Mouse (Mus musculus) neural tube, embryonic 12.5 days (tissue): ENCODE data around the gene Itga10. TPM values are rescaled to one million over a fixed set of nuclear protein-coding genes. Genes with fewer than 3 reads are reported as not detected.
"Not testable (repeated sequence)": the region's sequence is repeated elsewhere in the genome, so short reads cannot be mapped to it uniquely, and the experiment has no call there.

ENCODE experiments used
- ATAC-seq: fragments of 200-750 bp; cut with Nextera tagmentation; 2 replicates; pipeline ENCODE4 v1.8.0; 2017; ENCODE audit warnings: low read depth, mild to moderate bottlenecking, moderate TSS enrichment, moderate library complexity; ENCODE audit not compliant: low FRiP score
- H3K27ac ChIP-seq: fragments of 300-500 bp; sonication (generic); 2 replicates; pipeline ENCODE4 v1.5.1; 2016
- H3K27me3 ChIP-seq: fragments of 300-500 bp; sonication (generic); replicated peaks from 2 replicates; pipeline ENCODE4 v1.6.1; 2016; ENCODE audit warnings: mild to moderate bottlenecking
- H3K36me3 ChIP-seq: fragments of 300-500 bp; sonication (generic); 2 replicates; pipeline ENCODE4 v1.6.1; 2016; ENCODE audit warnings: mild to moderate bottlenecking
- H3K4me1 ChIP-seq: fragments of 300-500 bp; sonication (generic); 2 replicates; pipeline ENCODE4 v1.6.1; 2016
- H3K4me2 ChIP-seq: fragments of 300-500 bp; sonication (generic); replicated peaks from 2 replicates; pipeline ENCODE4 v1.6.1; 2016; ENCODE audit warnings: mild to moderate bottlenecking
- H3K4me3 ChIP-seq: fragments of 300-500 bp; sonication (generic); 2 replicates; pipeline ENCODE4 v1.5.1; 2016
- H3K9ac ChIP-seq: fragments of 300-500 bp; sonication (generic); 2 replicates; pipeline ENCODE4 v1.6.1; 2016; ENCODE audit warnings: mild to moderate bottlenecking
- H3K9me3 ChIP-seq: fragments of 300-500 bp; sonication (generic); 2 replicates; pipeline ENCODE4 v1.6.1; 2016; ENCODE audit warnings: mild to moderate bottlenecking
- WGBS: fragments of 180-500 bp; shearing (Covaris S2); methylation state at CpG from one replicate; pipeline ENCODE4 v1.1.7; 2016; 5-methylcytosine and 5-hydroxymethylcytosine counted together
- polyA plus RNA-seq: library from polyadenylated mRNA; unstranded; fragments of >200 nt; fragmentation: Nextera tagmentation; extraction: Ambion mirVana; gene quantifications from 2 replicates; pipeline ENCODE4 v1.2.1, GENCODE M21; 2016

Itga10 gene
- polyA plus RNA-seq, 1 experiment from 2014 or later = 0.90 TPM

DNA sequence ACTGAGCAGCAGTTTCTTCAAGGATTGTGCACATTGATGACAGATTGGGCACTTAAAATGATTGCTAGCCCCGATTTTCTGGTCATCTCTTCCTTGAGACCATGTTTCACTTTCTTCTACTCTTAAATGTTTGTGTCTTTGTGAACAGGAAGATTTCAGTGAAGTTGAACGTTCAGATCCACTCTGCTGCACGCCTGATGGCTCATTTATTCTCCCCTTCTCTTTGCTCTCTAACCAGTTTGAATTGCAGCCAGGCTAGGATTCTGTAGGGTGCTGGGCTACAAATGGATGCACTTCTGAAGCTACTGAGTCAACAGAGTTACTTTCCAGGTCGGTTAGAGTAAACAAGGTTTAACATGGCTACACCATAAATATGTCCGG, 42.7 kb upstream of the Itga10 start:
- H3K27ac ChIP-seq = peak overlapping the region; percentile 51
- 36% methylated on average over 5 of the region's 5 CpGs for WGBS
- H3K27me3 ChIP-seq = peaks cover 7% of the 10 kb centered on the region; the same call in 1 of the 2 replicates
- H3K4me1 ChIP-seq = peaks cover 63% of the 10 kb centered on the region
- no peak for ATAC-seq
- H3K4me3 ChIP-seq = peak overlapping the region; percentile 86
- no peaks in the 10 kb centered on the region for H3K9me3 ChIP-seq
- H3K4me2 ChIP-seq = peak overlapping the region; percentile 76
- H3K36me3 ChIP-seq = peaks cover 8% of the 10 kb centered on the region; the same call in 1 of the 2 replicates
- peak overlapping the region; percentile 95 for H3K9ac ChIP-seq

DNA sequence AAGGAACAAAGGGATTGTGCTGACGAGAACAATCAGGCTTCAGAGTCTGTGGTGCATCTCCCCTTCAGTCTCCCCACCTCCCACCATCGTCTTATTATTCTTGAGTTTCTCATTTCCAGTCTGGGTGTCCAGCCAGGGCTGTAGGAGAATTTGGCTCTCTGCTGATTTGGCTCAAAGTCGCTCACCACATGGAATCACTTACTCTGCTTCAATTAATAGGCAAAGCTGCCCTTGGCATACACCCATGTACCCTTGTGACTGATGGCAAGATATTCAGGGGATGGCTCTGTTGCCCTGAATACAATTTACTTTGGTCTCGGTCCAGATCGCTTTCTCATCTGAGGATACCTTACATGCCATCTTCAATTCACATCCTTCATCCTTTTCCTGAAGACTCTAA, 42.1 kb upstream of the Itga10 start:
- H3K27ac ChIP-seq = no peak overlapping the region
- peaks cover 57% of the 10 kb centered on the region for H3K4me1 ChIP-seq
- H3K36me3 ChIP-seq = peaks cover 8% of the 10 kb centered on the region; the same call in 1 of the 2 replicates
- H3K9me3 ChIP-seq = no peaks in the 10 kb centered on the region
- peak overlapping the region; percentile 76 for H3K4me2 ChIP-seq
- peaks cover 7% of the 10 kb centered on the region; the same call in 1 of the 2 replicates for H3K27me3 ChIP-seq
- peak overlapping the region; percentile 95 for H3K9ac ChIP-seq
- peak overlapping the region; percentile 86; the same call in 1 of the 2 replicates for H3K4me3 ChIP-seq
- ATAC-seq = no peak
- 58% methylated on average over 5 of the region's 5 CpGs for WGBS

DNA sequence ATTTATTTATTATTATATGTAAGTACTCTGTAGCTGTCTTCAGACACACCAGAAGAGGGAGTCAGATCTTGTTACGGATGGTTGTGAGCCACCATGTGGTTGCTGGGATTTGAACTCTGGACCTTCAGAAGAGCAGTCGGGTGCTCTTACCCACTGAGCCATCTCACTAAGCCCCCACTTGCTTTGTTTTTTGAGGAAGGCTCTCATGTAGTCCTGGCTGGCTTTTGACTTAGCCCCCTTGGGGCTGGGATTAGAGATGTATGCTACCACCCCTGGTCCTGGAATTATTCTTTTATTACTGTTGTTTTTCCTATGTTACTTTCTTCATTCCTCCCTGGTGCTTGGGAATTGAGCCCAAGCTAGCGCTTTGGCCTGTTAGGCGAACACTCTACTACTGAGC, 39.4 kb upstream of the Itga10 start:
- H3K9me3 ChIP-seq, H3K27ac ChIP-seq, ATAC-seq, H3K27me3 ChIP-seq, H3K4me3 ChIP-seq, H3K9ac ChIP-seq, H3K36me3 ChIP-seq, H3K4me2 ChIP-seq: not testable (repeated sequence)
- H3K4me1 ChIP-seq = peaks cover 39% of the 10 kb centered on the region
- 92% methylated on average over 4 of the region's 4 CpGs for WGBS

GRCm38 (mm10) chr3:96606618-96607017, 38.8 kb upstream of the Itga10 start:
- no peak overlapping the region for H3K4me2 ChIP-seq
- no peak for ATAC-seq
- no peak overlapping the region for H3K27ac ChIP-seq
- no peaks in the 10 kb centered on the region for H3K9me3 ChIP-seq
- H3K9ac ChIP-seq = no peak overlapping the region
- H3K4me3 ChIP-seq = no peak overlapping the region
- peaks cover 8% of the 10 kb centered on the region; the same call in 1 of the 2 replicates for H3K36me3 ChIP-seq
- 84% methylated on average over 4 of the region's 4 CpGs for WGBS
- peaks cover 39% of the 10 kb centered on the region for H3K4me1 ChIP-seq
- H3K27me3 ChIP-seq = no peaks in the 10 kb centered on the region

DNA sequence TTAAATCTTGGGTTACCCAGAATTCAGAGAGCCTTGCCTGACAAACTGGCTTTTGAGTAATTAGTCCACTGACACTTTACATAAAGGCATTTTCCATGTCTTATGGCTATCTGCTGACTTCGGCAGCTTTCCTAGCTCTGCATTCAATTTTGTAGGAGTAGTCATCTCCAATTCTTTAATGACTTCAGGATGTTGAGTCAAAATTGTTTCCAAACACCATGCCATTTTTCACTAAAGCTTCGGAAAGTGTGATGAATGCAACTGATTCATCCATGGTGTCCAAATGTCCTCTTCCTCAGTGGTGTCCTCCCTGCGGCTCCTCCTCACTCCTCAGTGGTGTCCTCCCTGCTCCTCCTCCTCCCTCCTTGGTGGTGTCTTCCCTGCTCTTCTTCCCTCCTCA, 27.4 kb upstream of the Itga10 start:
- no peaks in the 10 kb centered on the region for H3K9me3 ChIP-seq
- H3K27ac ChIP-seq = no peak overlapping the region
- WGBS = 90% methylated on average over 3 of the region's 3 CpGs
- H3K9ac ChIP-seq = no peak overlapping the region
- no peak overlapping the region for H3K4me2 ChIP-seq
- peaks cover 75% of the 10 kb centered on the region for H3K36me3 ChIP-seq
- H3K4me1 ChIP-seq = no peaks in the 10 kb centered on the region
- H3K27me3 ChIP-seq = no peaks in the 10 kb centered on the region
- no peak overlapping the region for H3K4me3 ChIP-seq
- ATAC-seq = no peak

DNA sequence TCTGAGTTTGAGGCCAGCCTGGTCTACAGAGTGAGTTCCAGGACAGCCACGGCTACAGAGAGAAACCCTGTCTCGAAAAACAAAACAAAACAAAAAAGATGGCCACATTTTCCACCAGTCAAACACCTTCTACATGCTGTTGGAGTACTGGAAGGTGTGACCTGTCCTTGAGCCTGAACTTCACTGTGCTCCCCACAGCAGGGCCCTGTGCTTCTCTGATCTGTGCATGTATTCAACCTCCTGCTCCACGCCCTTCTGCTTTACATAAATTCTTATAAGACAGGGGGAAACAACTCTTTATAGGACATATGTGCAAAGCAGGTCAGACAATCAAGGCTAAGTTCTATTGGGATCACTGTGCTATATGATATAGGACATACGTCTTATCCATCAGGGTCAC, 22.2 kb upstream of the Itga10 start:
- Histone ChIP-seq H3K9me3 (no peaks in the 10 kb centered on the region), H3K36me3 (peaks cover 67% of the 10 kb centered on the region), H3K4me1 (no peaks in the 10 kb centered on the region), H3K27me3 (no peaks in the 10 kb centered on the region), H3K27ac (no peak overlapping the region), H3K9ac (no peak overlapping the region), H3K4me3 (no peak overlapping the region), H3K4me2 (no peak overlapping the region)
- ATAC-seq = no peak
- WGBS = 92% methylated on average over 4 of the region's 4 CpGs

- H3K27ac ChIP-seq = no peak within 1 kb of the TSS
- H3K4me3 ChIP-seq = peak within 1 kb of the TSS; percentile 64
- 1% methylated on average over 48 of the region's 48 CpGs for WGBS
- peak within 1 kb of the TSS; percentile 86 for H3K4me2 ChIP-seq
- peak; percentile 95 for ATAC-seq
- peaks cover 12% of the 10 kb centered on the region for H3K4me1 ChIP-seq
- peak within 1 kb of the TSS; percentile 79 for H3K9ac ChIP-seq
- H3K27me3 ChIP-seq = no peaks in the 10 kb centered on the region
- H3K9me3 ChIP-seq = no peaks in the 10 kb centered on the region
- H3K36me3 ChIP-seq = peaks cover 32% of the 10 kb centered on the region
Observed at GRCm38 (mm10) chr3:96629729-96630600, 15.4 kb upstream of the Itga10 start, which contains the start of gene Rbm8a. Gene Rbm8a (plus strand): TSS chr3:96629933.

DNA sequence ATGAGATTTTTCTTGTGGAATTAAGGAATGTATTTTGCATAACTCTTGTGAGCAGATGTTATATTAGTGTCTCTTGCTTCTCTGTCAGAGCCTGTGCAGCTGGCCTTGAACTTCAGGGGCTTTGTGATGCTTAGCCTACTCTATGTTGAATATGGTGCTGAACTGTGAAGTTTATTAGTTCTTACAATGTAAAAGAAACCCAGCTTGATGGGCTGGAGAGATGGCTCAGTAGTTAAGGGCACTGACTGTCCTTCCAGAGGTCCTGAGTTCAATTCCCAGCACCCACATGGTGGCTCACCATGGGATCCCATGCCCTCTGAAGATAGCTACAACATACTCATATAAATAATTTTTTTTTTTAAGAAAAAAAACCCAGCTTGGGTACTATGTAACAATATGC, 13.3 kb upstream of the Itga10 start:
- Histone ChIP-seq H3K9ac (no peak overlapping the region), H3K27me3 (no peaks in the 10 kb centered on the region), H3K4me3 (no peak overlapping the region), H3K4me1 (peaks cover 24% of the 10 kb centered on the region), H3K36me3 (peaks cover 29% of the 10 kb centered on the region), H3K4me2 (no peak overlapping the region), H3K27ac (no peak overlapping the region), H3K9me3 (no peaks in the 10 kb centered on the region)
- no peak for ATAC-seq

DNA sequence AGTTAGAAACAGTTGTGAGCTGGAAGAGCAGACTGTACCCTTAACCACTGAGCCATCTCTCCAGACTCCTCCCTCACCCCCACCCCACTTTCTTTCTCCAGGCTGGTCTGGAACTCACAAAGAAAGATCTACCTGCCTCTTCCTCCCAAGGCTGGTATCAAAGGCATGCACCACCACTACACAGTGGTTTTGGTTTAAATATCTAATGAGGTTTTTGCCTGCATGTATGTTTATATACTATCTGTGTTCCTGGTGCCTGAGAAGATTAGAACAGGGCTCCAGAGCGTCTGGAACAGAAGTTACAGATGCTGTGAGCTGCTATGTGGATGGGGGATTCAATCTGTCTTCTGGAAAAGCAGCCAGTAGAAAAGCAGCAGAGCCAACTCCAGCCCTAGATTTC, 11.4 kb upstream of the Itga10 start:
- Histone ChIP-seq H3K27ac (no peak overlapping the region), H3K4me1 (peaks cover 24% of the 10 kb centered on the region), H3K4me3 (no peak overlapping the region), H3K9ac (no peak overlapping the region), H3K36me3 (peaks cover 35% of the 10 kb centered on the region), H3K9me3 (no peaks in the 10 kb centered on the region), H3K4me2 (no peak overlapping the region), H3K27me3 (no peaks in the 10 kb centered on the region)
- 79% methylated on average over 1 of the region's 1 CpGs for WGBS
- ATAC-seq = no peak

DNA sequence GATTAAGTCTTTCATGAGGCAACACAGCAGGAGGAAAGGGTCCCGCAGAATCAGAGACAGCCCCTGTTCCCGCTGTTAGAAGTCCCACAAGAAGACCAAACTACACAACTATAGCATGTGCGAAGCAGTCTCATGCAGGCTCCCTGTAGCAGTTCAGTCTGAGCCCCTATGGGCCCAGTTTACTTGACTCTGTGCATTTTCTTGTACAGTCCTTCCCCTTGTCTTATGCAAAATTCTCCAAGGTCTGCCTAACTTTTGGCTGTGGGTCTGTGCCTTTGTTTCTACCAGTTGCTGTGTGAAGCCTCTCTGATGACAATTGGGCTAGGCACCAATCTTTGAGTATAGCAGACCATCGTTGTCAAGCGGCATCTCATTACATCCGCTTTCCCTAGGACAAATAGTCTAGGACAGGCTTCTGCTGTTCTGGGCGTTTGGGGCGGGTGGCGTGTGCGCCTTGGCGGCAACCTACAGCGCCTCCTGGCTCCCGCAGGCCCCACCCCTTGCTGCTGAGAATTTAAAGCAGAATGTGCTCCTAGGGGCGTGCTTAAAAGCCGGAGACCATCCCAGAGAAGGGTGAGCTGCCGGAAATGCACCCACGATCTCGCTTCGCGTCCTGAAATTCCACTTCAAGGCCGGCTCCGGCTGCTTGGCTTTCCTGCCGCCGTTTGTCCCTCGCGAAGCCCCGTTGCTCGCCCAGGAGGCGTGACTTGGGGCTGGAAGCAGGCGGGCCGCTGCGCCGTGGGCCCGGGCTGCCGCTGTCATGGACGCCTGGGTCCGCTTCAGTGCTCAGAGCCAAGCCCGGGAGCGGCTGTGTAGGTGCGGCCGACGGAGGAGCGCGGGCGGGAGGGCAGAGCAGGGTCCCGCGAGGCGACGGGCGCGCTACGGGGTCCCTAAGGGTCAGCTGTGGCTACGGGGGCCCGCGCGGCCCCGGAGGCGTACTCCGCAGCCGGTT, 10.2 kb upstream of the Itga10 start, which contains the start of the genes Pex11b and Gm42957:
Gene Pex11b, plus strand, starts transcription at position 449 of the 952 bp plus-strand sequence.
Gene Gm42957, plus strand, starts transcription at position 547 of the 952 bp plus-strand sequence.
- WGBS = 2% methylated on average over 60 of the region's 60 CpGs
- peak within 1 kb of the TSS; percentile 90 for H3K4me3 ChIP-seq
- ATAC-seq = peak; percentile 91
- peaks cover 24% of the 10 kb centered on the region for H3K4me1 ChIP-seq
- H3K27ac ChIP-seq = peak within 1 kb of the TSS; percentile 53; the same call in 1 of the 2 replicates
- no peaks in the 10 kb centered on the region for H3K27me3 ChIP-seq
- H3K4me2 ChIP-seq = peak within 1 kb of the TSS; percentile 93
- peaks cover 44% of the 10 kb centered on the region for H3K36me3 ChIP-seq
- no peaks in the 10 kb centered on the region for H3K9me3 ChIP-seq
- peak within 1 kb of the TSS; percentile 96 for H3K9ac ChIP-seq

GRCm38 (mm10) chr3:96635906-96636305, 9.5 kb upstream of the Itga10 start:
- no peak; the same call in 1 of the 2 replicates for ATAC-seq
- Histone ChIP-seq H3K9ac (peak overlapping the region; percentile 96), H3K36me3 (peaks cover 45% of the 10 kb centered on the region), H3K4me3 (peak overlapping the region; percentile 90), H3K27ac (peak overlapping the region; percentile 53; the same call in 1 of the 2 replicates), H3K9me3 (no peaks in the 10 kb centered on the region), H3K27me3 (no peaks in the 10 kb centered on the region), H3K4me2 (peak overlapping the region; percentile 93), H3K4me1 (peaks cover 20% of the 10 kb centered on the region)
- WGBS = 12% methylated on average over 15 of the region's 15 CpGs

DNA sequence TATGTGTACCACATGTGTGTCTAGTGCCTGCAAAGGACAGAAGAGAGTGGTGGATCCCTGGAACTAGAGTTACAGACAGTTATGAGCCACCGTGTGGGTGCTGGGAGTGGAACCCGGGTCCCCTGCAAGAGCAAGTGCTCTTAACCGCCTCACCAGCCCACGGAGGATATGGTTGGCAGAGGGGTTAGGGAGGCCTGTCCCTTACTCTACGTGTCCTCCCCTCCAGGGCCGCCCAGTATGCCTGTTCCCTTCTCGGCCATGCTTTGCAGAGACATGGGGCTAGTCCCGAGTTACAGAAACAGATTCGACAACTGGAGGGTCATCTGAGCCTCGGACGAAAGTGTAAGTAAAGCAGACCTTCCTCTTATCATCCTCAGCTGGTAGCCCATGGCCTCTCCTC, 8.9 kb upstream of the Itga10 start:
- no peaks in the 10 kb centered on the region for H3K9me3 ChIP-seq
- H3K4me1 ChIP-seq = peaks cover 16% of the 10 kb centered on the region
- peak overlapping the region; percentile 96; the same call in 1 of the 2 replicates for H3K9ac ChIP-seq
- H3K36me3 ChIP-seq = peaks cover 42% of the 10 kb centered on the region
- H3K27ac ChIP-seq = no peak overlapping the region
- 77% methylated on average over 11 of the region's 11 CpGs for WGBS
- no peak overlapping the region for H3K4me3 ChIP-seq
- H3K4me2 ChIP-seq = peak overlapping the region; percentile 93
- no peaks in the 10 kb centered on the region for H3K27me3 ChIP-seq
- no peak for ATAC-seq
